Mouse (Mus musculus): ENCODE results near the gene Gja3.
"Not testable (repeated sequence)": the region's sequence is repeated elsewhere in the genome, so short reads cannot be mapped to it uniquely, and the experiment has no call there.

Gja3 gene

DNA sequence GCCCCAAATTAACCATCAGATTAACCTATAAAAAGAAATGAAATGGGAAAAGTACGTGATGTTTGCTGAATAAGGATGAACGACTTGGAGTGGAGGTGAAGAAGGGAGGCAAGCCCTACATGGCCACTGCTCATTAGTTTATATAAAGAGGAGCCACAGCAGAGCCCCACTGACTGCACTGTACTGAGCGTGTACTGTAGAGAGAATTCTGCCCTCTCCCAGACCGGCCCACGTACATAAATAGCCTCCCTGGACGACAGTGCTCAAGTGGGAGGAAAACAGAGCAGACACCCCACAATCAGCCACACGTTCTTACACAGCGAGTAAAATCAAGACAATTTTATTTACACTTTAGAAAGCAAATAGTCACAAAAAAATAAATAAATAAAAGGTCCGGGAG is 23.8 kb downstream of the Gja3 start:
- DNase-seq (ENCODE audit: low spot score), result no peak

DNA sequence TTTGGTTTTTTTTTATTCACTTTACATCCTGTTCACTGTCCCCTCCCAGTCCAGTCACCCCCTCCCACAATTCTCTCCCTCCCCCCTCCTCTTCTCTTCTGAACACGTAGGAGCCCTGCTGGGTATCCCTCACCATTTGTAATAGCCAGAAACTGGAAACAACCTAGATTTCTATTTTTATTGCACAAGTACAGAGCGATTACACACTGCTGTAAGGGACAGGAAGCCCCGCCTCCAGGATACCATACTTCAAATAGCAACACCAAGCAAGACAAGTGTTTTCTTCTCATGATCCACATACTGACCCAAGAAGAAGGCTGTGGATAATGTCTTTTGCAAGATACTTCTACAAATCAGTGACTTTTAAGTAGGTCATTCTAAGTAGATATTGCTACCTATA is 25.1 kb downstream of the Gja3 start:
- DNase-seq (ENCODE audit: low spot score), result no peak

GRCm38 (mm10) chr14:57018436-57018835 is 39.5 kb downstream of the Gja3 start:
- DNase-seq (ENCODE audit: low spot score), result no peak

- DNase-seq (ENCODE audit: low spot score), result not testable (repeated sequence)
These were observed 41.1 kb downstream of the Gja3 start for GRCm38 (mm10) chr14:57016806-57017205.

GRCm38 (mm10) chr14:56988621-56989020 is 69.3 kb downstream of the Gja3 start:
- DNase-seq (ENCODE audit: low spot score), result no peak
